Mouse (Mus musculus) lung, postnatal 10 days (tissue): ENCODE data around the gene Cnot10.

Source experiments
- DNase-seq: peaks from one replicate; pipeline ENCODE4 v3.0.0; 2021

The Cnot10 gene

DNA sequence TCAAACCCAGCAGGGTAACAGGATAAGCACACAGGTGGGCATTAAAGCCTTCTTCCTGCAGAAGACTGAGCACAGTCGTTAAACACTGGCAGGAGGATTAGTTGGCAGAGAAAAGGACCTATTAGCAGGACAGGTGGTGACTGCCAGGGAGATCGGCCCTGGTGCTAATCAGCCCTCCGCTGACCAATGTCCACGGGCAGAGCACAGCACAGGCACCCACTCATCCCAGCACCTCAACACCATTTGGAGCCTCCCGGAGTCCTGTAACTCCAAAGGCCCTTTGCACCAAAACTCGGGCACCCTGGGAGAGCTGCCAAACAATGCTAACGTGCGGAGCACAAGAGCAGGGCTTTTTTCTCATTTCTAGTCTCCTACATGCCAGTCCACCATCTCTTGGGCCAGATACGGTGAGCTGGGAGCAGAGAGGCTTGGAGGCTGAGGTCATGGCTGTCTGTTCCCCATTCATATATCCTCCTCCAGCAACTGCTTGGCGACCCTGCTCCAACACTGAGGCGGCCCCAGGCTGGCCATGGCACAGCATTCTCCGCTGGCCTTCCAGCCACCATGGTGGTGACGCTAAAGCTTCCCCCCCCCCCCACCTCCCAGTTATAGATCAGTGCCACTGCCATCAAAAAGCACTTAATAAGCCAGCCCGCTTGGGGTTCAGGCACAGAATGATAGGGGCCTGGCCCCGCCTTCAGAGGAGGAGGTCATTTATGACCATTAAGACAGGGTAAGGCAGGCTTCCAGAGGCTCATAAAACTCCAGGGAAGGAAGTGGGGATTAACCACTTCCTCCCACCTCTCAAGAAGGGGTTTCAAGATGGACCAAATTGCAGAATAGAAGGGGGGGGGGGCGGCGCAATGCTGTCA is 95.9 kb downstream of the Cnot10 start:
- no peak for DNase-seq

DNA sequence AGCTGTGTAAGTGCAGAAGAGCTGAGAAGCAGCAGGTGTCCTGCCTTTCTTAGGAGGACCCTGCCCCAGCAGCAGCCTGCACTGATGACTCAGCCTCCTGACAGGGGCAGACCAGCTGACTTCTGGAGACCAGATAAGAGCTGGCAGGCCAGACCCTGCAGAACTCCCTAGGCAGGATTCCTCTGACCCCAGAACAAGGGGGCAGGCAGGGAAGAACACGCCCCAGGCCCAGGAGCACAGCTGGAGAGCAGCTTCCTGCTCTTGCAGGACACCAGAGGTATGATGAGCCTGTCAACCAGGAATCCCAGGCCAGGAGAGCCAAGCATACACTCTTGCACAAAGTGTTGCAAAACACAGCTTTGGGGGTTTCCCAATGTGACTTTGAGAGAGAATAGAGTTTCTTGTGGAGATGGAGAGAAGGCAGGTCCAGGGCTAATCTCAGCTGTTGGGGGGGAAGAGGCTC is 98.7 kb downstream of the Cnot10 start:
- DNase-seq, result no peak

DNA sequence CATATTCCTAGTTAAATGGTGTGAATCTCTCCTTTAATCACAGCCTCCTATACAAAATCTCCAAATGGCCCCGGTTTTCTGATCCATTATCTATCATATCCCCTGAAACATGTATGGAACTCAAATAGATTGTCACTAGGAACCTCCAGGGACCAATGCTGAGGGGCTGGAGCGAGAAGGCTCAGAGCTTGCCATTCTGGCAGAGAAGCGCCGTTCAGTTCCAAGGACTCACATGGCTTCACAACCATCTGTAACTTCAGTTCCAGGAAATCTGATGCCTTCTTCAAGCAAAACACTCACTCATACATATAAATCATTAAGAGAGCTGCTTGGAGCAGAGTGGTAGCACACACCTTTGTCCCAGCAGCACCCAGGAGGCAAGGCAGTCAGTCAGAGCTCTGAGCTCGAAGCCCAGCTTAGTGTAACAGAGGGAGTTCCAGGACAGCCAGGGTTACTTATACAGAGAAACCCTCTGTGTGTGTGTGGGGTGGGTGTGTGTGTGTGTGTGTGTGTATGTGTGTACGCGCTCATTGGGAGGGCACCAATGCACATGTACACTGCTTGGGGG is 100.9 kb downstream of the Cnot10 start:
- DNase-seq, result no peak

DNA sequence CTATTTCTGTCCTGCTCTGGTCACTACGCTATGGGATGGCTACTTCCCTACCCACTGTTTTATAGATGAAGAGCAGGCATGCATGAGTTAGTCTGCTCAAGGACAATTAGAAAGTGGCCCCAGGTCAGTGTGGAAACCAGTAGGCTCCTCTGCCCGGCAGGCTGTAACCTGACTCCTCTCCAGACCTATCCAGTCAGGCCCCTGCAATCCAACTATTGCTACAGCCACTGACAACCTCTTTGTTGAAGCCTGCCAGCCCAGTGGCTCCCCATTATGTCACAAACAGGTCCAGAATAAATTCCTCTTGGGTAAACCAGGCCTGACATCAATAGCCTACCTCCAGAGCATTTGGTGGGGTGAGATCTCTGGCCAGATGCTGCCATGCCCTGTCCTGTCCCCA is 103.4 kb downstream of the Cnot10 start:
- no peak for DNase-seq
